Mouse (Mus musculus): ENCODE results near the gene Prkar1b. TPM values are rescaled to one million over a fixed set of nuclear protein-coding genes. Genes with fewer than 3 reads are reported as not detected.

Prkar1b gene
- total RNA-seq, 2 experiments from 2014 or later = 571 to 599 TPM

DNA sequence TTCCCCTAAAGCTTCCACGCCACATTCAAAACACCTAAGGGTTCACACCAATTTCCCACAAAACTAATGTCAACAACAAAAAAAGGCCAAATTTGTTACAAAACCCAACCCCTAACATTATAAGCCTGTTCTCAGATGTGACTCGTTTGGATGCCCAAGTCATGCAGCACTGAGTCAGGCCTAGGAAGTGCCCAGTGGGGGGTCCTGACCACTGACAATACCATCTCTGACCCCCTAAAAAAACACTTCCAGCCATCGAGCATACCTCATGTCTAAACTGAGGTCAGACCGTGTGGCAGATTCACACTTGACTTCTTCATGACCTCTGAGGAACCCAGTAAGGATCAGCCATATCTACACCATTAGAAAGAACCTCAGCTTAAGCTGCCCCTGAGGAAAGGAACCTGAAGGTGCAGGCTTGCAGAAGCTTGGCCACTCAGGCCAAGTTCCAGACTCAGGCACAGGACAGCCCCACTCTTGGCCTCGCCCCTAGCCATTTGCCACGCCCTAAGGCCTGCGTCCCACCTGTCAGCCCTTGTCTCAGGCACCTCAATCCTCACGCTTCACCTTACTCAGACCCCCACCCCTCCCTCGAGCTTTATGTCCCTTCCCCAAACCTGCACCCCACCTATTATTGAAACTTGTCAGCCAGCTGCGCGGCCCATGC lies 662 bp downstream of the Prkar1b start:
- intact Hi-C loops (cut with DNase I) = no loop called here
- no peak for DNase-seq (ENCODE audit: low spot score in 2 of 2)

DNA sequence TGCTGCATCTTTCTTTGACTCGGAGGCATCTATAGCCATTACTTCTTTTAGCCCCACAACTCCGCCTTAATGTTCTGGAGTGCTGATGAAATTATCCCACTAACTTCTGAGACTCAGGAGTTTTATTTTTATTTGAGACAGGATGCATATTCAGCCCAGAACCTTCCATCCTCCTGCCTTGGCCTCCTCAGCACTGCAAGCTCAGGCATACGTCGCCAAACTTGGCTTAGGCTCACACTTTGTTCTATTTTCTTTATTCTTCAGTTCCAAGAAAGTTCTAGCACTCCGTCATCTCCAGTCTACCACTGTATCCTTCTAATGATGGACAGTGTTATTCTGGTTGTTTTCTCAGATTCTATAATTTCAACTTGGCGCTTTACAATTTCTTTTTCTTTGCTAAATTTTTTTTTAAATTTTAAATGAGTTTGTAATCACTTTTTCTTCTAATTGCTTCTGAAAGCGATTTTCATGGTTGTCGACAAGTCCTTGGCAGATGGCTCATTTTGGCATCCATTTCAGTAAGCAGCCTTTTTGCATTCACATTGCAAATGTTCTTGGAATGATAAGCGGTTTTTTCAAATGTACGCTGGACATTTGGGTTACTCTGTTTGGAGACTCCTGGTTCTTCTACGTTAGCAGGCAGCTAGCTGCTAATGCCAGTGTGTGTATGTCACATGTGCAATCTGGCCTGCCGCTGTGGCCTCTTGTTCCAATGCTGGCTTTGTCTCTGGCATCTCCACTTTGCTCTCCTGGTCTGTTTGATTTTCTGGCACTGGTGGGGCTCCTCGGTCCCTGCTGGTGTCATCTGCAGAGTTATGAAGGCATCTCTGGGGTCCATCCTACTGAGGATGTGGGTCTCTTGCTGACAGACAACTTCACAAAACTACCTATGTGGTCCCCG lies 2.4 kb downstream of the Prkar1b start:
- intact Hi-C loops (cut with DNase I) = no loop called here
- peak; percentile 60 to 79 for DNase-seq (ENCODE audit: low spot score in 2 of 2)

DNA sequence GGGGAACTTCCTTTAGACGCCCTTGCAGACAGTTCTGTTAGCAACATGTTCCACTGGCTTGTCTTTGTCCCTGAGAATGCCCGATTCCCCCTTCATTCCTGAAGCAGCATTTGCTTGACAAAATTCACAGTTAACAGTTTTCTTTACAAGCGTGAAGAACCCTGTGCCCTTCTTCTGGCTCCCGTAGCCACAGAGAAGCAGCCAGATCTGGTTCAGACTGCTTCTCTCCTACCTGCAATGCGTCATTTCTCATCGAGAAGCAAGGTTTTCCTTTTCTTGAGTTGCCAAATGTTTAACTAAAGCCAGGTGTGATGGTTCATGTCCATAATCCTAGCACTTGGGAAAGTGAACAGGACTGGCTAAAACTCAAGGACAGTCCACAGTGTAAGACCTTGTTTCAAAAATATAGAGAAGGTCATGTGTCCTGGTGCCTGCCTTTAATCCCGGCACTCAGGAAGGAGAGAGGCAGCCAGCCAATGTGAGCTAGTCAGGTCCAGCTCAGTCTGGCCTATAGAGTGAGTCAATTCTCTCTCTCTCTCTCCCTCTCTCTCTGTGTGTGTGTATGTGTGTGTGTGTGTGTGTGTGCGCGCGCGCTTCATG lies 3.2 kb downstream of the Prkar1b start:
- DNase-seq (ENCODE audit: low spot score in 2 of 2) = peak in 1 of 2 experiments; percentile 55
- intact Hi-C loops (cut with DNase I) = no loop called here

DNA sequence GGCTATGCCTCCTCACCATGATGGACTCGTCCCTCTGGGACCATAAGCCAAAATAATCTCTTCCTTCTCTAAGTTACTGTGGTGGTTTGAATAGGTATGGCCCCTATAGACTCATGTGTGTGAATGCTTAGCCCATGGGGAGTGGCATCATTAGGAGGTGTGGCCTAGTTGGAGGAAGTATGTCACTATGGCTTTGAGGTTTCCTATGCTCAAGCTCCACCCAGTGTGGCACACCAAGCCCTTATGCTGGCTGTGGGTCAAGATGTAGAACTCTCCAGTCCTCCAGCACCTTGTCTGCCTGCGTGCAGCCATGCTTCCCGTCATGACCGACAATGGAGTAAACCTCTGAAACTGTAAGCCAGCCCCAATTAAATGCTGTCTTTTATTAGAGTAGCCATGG lies 4.1 kb downstream of the Prkar1b start:
- DNase-seq (ENCODE audit: low spot score in 2 of 2) = no peak
- intact Hi-C loops (cut with DNase I) = no loop called here

DNA sequence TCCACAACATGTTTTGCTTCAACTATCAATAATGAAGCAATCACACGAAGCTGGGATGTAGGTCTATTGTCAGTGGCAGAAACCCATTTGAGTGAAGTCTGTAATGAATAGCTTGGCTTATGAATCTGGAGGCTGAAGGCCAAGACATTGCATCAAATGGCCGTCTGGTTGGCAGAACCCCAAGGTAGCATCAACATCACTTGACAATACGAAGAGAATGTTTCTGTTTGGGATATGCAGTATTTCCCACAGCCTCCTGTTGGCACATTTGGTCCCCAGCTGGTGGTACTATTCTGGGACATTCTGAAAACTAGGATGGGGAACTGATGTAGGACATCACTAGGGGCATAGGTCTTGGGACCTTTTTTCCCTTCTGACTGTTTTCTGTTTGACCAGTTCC lies 5.9 kb downstream of the Prkar1b start:
- intact Hi-C loops (cut with DNase I) = no loop called here
- no peak for DNase-seq (ENCODE audit: low spot score in 2 of 2)

DNA sequence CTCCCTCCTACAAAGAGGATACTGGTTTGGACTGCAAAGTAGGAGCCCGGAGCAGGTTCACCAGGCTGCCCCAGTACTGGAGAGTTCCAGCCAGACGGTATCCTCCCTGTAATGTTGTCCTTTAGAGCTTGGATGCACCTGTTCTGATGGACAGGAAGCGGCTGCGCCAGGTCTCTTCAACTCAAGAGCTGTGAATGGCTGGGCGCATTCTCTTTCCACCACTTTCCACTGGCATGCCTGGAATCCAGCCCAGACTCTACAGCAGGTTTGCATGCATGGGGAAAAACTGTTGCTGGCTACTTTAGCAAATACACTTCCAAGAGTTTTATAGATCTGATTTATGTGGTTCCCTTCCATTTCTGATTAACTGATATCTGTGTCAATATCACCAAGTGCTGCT lies 8.5 kb downstream of the Prkar1b start:
- intact Hi-C loops (cut with DNase I) = no loop called here
- DNase-seq (ENCODE audit: low spot score in 2 of 2) = peak in 1 of 2 experiments; percentile 52

DNA sequence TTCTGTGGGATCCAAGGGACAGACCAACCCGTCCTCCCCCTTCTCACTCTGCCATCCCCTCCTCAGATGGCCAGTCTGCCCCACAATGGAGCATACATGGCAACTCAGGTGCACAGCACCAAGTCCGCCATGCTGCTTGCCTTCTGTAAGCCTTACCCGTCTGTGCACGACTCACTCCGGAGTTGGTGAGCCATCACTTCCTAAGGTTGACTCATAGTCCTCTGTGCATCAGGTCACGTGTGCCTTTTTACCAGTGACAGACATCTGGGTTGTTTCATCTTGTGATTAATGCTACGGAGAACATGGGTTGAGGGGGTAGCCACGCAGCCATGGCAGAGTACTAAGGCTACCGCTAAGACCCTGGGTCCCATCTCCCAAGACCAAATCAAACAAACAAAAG lies 9.2 kb downstream of the Prkar1b start:
- intact Hi-C loops (cut with DNase I) = no loop called here
- no peak for DNase-seq (ENCODE audit: low spot score in 2 of 2)

DNA sequence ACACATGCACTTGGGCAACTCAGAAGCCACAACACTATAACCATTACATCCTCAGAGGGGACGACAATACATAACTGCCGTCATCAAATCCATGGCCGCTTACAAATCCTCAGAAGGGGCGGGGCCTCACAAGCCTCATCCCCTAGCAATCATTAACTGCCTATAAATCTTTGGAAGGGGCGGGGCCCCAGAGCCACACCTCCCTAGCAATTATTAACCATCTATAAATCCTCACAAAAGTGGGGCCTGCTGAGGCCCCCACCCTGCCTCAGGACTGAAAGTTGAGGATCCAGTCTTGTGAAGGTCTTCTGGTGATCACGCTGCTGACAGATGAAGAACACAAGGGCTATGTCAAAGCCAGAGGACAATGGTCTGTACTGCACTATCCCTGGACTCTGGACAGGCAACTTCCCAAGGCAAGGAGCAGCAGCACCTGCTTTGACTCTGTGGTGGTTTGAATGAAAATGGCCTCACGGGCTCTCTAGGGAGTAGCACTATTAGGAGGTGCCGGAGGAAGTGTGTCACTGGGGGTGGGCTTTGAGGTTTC lies 10.8 kb downstream of the Prkar1b start:
- intact Hi-C loops (cut with DNase I) = no loop called here
- DNase-seq (ENCODE audit: low spot score in 2 of 2) = no peak

DNA sequence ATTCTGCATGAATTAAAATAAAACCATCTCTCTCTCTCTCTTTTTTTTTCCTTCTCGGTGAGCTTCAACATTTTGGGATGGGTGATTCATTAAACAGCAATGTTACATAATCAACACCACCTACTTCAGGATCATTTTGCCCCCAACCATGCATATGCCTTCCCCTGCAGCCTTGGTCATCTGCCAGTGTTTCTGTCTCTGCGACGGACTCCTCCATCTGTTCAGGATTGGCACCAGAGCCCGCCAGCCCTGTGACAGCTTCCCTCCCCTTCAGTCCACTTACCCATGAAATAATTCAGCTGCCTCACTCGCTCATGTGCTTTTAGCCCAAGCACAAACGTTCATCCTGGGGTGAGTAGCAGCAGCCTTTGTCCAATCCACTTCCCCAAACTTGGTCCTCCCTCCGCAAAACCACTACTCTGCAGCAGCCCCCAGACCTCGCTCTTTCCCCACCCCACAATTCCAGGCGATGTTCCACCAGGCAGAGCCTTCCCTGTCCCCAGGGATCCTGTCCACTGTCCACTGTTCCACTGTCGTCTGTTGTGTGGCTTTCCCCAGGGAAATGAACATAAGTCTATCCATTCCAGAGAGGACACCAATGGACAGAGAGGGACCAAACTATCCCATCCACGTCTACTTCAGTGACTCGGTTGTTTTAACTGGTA lies 11.4 kb downstream of the Prkar1b start:
- DNase-seq (ENCODE audit: low spot score in 2 of 2) = peak; percentile 79 to 81
- intact Hi-C loops (cut with DNase I) = no loop called here

DNA sequence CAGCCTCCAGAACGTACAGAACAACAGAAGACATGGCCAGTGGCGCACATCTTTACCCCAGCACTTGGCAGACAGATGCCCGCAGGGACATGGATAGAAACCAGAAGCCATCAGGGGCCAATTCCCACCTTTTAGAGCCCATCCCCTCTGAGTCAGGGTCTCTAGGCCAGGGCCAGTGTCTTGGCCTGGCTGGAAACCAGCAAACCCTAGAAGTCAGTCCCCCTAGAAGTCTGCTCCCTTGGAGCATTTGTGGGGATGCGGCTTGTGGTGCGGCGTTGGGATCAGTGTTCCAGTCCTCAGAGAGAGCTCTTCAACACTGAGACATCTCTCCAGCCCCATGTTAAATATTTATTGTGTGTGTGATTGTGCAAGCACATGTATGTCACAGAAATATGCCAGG lies 12.6 kb downstream of the Prkar1b start:
- intact Hi-C loops (cut with DNase I) = no loop called here
- no peak for DNase-seq (ENCODE audit: low spot score in 2 of 2)

DNA sequence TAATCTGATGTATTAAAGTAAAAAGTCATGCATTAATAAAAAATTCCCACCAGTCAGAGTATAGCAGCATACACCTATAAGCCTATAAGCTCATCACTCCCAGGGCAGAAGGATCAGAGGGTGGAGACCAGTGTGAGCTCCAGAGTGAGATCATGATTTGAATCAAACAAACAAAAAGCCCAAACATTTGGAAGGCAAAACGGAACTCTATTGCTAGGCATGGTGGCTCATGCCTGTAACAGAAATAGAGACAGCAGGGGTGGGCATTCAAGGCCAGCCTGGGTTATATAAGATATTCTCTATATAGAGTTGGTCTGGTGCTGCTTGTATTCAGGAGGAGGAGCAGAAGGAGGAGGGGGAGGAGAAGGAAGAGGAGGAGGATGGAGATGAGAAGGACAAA lies 13.5 kb downstream of the Prkar1b start:
- intact Hi-C loops (cut with DNase I) = no loop called here
- DNase-seq (ENCODE audit: low spot score in 2 of 2) = no peak

DNA sequence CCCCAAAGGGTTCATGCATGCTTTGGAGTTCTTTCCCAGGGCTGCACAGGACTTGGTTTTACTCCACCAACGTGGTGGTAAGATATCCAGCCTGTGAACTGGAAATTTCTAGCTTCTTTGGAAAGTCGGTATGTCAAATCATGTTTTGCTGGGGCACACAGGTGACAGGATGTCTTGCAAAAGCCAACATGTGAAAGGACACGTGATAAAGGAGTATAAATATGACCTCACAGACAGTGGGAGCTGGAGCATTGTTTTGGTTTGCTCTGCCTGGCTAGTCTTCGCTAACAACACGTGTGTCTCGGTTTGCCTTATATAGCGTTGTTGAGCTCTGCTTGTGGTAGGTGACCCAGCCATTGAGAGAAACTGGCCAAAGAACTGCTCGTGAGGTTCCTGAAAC lies 15.3 kb downstream of the Prkar1b start:
- intact Hi-C loops (cut with DNase I) = no loop called here
- DNase-seq (ENCODE audit: low spot score in 2 of 2) = no peak

DNA sequence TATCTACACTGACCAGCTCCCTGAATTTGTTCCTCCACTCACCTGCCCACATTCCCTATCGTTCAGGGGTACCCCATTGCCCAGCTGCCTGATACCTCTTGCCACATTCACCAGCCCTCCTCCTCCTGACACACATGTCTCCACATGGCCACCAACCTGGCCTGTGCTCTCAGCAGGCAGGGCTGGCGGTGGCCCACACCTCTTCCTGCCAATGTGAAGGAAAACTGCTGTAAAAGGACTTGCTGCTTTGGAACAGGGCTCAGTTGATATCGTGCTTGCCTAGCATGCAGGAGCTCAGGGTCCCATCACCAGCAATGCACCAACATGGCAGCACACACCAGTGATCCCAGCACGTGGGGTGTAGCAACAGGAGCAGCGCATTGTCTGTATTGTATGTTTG lies 19.4 kb downstream of the Prkar1b start:
- DNase-seq (ENCODE audit: low spot score in 2 of 2) = no peak

DNA sequence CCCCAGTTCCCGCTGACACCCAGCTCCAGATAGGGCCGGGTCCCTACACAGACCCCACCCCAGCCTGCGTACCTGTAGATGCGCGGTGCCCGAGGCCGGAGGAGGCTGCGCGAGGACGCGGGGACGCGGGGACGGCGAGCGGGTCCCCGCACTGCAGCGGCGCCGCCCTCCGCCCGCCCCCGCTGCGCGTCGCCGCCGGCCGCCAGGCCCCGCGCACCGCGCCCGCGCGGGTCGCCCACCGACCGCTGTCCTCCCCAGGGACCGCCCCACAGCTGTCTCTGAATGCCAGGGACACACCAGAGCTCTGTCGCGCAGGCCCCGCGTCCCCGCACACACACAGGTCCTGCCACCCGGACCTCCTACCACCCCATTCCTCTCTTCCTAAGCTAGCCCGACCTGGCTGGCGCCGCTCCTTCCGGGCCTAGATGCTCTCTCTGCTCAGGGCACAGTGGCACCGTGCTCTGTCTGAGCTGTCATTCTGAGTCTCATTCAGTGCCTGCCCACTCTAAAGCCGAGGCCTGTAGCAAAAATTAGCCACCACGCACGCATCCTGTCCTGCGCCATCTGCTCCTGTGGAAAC lies 20.1 kb downstream of the Prkar1b start:
- intact Hi-C loops (cut with DNase I) = loop anchor here (5.0 kb wide), 1 partner anchor 132 kb away; the partner anchor contains the start of gene Pdgfa
- DNase-seq (ENCODE audit: low spot score in 2 of 2) = peak; percentile 62 to 69

More for the DNA sequence above, 19.4 kb downstream of the Prkar1b start:
- intact Hi-C loops (cut with DNase I) = no loop called here

DNA sequence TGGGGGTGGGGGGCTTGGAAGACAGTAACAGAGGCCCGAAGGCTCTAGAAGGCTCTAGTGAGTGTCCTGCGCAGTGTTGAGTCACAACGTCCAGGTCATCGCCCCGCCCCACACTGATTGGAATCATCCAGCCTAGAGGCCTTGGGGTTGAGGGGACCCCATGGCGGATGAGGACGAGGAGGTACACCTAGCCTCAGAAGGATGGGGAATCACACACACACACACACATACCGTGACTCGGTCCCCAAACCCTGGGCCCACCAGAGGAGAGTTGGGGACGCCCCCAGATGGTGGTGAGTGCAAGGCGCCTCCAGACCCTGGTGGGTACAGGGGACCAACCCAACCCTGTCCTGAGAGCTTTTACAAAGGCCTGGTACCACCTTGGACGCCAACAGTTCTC lies 20.7 kb downstream of the Prkar1b start:
- DNase-seq (ENCODE audit: low spot score in 2 of 2) = no peak
- intact Hi-C loops (cut with DNase I) = loop anchor here (5.0 kb wide), 1 partner anchor 132 kb away; the partner anchor contains the start of gene Pdgfa

DNA sequence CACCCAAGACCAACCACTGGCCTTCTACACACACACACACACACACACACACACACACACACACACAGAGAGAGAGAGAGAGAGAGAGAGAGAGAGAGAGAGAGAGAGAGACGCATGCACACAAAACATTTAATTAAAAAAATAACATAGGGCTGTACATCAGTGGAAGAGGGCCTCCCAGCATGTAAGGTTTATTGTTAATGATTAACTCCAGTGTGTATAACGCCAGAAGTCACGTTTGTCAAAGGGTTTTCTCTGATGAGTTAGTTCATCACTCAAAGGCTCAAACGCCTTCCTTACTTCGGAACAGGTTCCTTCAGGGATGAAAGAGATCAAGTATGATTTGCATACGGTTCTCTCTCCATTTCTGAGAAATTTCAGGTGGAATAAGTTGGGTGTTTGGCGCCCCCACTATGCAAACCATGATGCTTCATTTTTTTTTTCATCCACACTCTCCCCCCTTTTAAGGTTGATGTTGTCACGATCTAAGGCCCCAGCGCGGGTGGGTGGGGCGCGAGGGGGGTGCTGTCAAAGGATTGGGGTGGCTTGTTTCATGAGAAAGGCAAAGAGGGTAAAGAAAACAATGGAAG lies 21.2 kb downstream of the Prkar1b start:
- DNase-seq (ENCODE audit: low spot score in 2 of 2) = no peak

DNA sequence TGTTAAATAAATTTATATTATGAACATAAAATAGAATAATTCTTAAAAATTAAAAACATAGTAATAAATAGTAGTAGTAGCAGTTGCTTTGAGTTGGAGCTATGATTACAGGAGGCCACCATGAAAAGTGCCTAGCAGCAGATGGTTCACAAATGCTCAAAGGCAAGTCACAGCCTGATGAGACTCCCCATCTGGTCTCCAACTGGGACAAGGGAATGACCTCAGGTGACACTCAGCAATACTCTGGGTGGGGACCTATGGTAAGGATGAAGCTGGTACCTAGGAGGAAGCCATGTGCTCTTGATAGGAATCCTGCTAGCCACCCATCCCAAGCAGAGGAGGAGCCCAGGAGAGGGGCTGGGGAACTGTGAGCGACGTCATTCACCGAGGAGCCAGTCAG lies 24.1 kb downstream of the Prkar1b start:
- no peak for DNase-seq (ENCODE audit: low spot score in 2 of 2)
- intact Hi-C loops (cut with DNase I) = loop anchor here (5.0 kb wide), 1 partner anchor 128 kb away; the partner anchor contains the start of gene Pdgfa

More for the DNA sequence above, 21.2 kb downstream of the Prkar1b start:
- intact Hi-C loops (cut with DNase I) = loop anchor here (5.0 kb wide), 1 partner anchor 131 kb away; the partner anchor contains the start of gene Pdgfa

DNA sequence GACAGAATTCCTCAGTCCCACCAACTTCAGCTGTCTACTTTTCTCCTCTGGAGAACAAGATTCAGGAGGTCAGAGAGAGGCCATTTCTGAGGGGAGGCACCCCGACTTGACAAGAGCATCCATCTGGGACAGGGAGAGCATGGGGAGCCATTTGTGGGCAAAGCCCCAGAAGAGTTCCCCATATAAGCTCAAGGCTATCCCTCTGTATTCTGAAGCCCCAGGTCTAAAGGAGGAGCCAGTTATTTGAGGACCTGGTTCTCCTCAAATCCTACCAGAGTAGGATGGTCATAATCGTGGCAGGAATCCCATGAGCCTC lies 30.9 kb downstream of the Prkar1b start:
- DNase-seq (ENCODE audit: low spot score in 2 of 2) = no peak
- intact Hi-C loops (cut with DNase I) = no loop called here
